Mouse (Mus musculus): ENCODE measurements around the gene Spg11.

- no peak for TF ChIP-seq CTCF (IDR thresholded peaks at IDR 0.05; ENCODE audit: control insufficient read depth, insufficient read depth, insufficient read length)
- TF ChIP-seq CEBPB (IDR thresholded peaks at IDR 0.05; ENCODE audit: low read depth), result no peak
- no peak for TF ChIP-seq MAX (IDR thresholded peaks at IDR 0.05)
These were observed 28.5 kb upstream of the Spg11 start for GRCm38 (mm10) chr2:122146687-122147086.

Measured in C2C12 (cell line).